In the genomic region with DNA sequence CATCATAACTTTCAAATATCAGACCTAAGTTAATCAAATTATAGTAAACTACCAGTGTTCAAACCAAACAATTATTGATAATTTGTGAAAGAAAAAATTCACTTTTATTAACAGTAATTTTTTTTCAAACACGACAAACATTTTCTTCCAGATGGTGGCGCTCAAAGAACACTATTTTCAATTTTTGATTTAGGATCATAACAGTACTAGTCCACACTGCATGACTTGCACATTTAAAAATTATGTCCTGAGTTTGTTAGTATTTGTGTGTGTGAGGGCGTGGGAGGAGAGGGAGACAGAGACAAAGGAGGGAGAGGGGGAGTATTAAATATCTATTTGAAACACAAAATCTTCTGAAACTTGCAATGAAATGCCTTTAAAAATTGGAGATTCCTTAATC, we compare ENCODE assay signal across 10 mouse cellular contexts.
DNase-seq lines count a peak whose midpoint lies in the region; ATAC-seq and TF ChIP-seq lines count a peak whose summit lies in the region.
"Had no signal": no experiment of that assay in that cellular context is flagged by ENCODE, and none has a peak within 500 bp of the region (broad histone marks: within the 10 kb centered on the region; RNA-seq: fewer than 3 reads in every experiment).

No protein-coding gene starts in this region.

- no peak overlapping the region for H3K4me3 ChIP-seq in hindbrain, postnatal 0 days (ENCODE audit: low read length)
- no peak overlapping the region for H3K4me3 ChIP-seq in hindbrain, embryonic 10.5 days
- no peak overlapping the region for H3K4me3 ChIP-seq in stomach, postnatal 0 days (ENCODE audit: low read depth, low read length)
- H3K4me3 ChIP-seq: embryonic facial prominence, embryonic 12.5 days; heart, embryonic 13.5 days had no signal

- peak; percentile 5 for DNase-seq in adrenal gland, postnatal 10 days
- DNase-seq in adrenal gland, postnatal 36 days, result no peak
- peak; percentile 73 for DNase-seq in hindbrain, postnatal 0 days (ENCODE audit: low spot score)
- no peak for DNase-seq in hindbrain, embryonic 10.5 days (ENCODE audit: low spot score)
- DNase-seq in ovary, postnatal 14 days (ENCODE audit: low spot score), result peak; percentile 2
- DNase-seq in ovary, postnatal 36 days (ENCODE audit: low spot score), result no peak
- no peak for DNase-seq in stomach, postnatal 0 days (ENCODE audit: low spot score)
- DNase-seq in adrenal gland, adult 18-20 months (ENCODE audit: low spot score in 2 of 2), result no peak

- 39% methylated on average over 3 of the region's 3 CpGs for WGBS in hindbrain, postnatal 0 days
- WGBS in hindbrain, embryonic 10.5 days, result 43% methylated on average over 3 of the region's 3 CpGs
- WGBS in stomach, postnatal 0 days, result 16% methylated on average over 3 of the region's 3 CpGs

- TF ChIP-seq CTCF in hindbrain, postnatal 0 days (IDR thresholded peaks at IDR 0.05; ENCODE audit: low read depth), result peak; percentile 45
- peak; percentile 63 for TF ChIP-seq CTCF in stomach, postnatal 0 days (IDR thresholded peaks at IDR 0.05; ENCODE audit: low read depth)

- no peak overlapping the region for H3K4me2 ChIP-seq in hindbrain, postnatal 0 days (ENCODE audit: low read depth, low read length)
- no peak overlapping the region for H3K4me2 ChIP-seq in stomach, postnatal 0 days (replicated peaks; ENCODE audit: low read depth)
- H3K4me2 ChIP-seq: embryonic facial prominence, embryonic 12.5 days; heart, embryonic 13.5 days had no signal

- no peak overlapping the region for H3K27ac ChIP-seq in hindbrain, postnatal 0 days
- no peak overlapping the region for H3K27ac ChIP-seq in hindbrain, embryonic 10.5 days
- H3K27ac ChIP-seq in stomach, postnatal 0 days (replicated peaks), result no peak overlapping the region
- H3K27ac ChIP-seq: embryonic facial prominence, embryonic 12.5 days; heart, embryonic 13.5 days had no signal

- TF ChIP-seq EP300 in stomach, postnatal 0 days (optimal IDR thresholded peaks at IDR 0.05), result no peak

- H3K9me3 ChIP-seq in hindbrain, postnatal 0 days (ENCODE audit: low read length), result no peaks in the 10 kb centered on the region
- no peaks in the 10 kb centered on the region for H3K9me3 ChIP-seq in hindbrain, embryonic 10.5 days
- no peaks in the 10 kb centered on the region for H3K9me3 ChIP-seq in stomach, postnatal 0 days (ENCODE audit: control insufficient read depth, low read length)
- H3K9me3 ChIP-seq: embryonic facial prominence, embryonic 12.5 days; heart, embryonic 13.5 days had no signal

- H3K36me3 ChIP-seq in hindbrain, postnatal 0 days (ENCODE audit: insufficient read depth, low read length), result no peaks in the 10 kb centered on the region
- no peaks in the 10 kb centered on the region for H3K36me3 ChIP-seq in hindbrain, embryonic 10.5 days
- H3K36me3 ChIP-seq in stomach, postnatal 0 days (ENCODE audit: control insufficient read depth, insufficient read depth, low read length), result no peaks in the 10 kb centered on the region
- H3K36me3 ChIP-seq: embryonic facial prominence, embryonic 12.5 days; heart, embryonic 13.5 days had no signal

- no peak overlapping the region for H3K9ac ChIP-seq in hindbrain, postnatal 0 days (replicated peaks; ENCODE audit: low read length)
- H3K9ac ChIP-seq in stomach, postnatal 0 days (ENCODE audit: low read length), result no peak overlapping the region
- H3K9ac ChIP-seq: embryonic facial prominence, embryonic 12.5 days; heart, embryonic 13.5 days had no signal

- ATAC-seq in hindbrain, postnatal 0 days, result no peak
- ATAC-seq in stomach, postnatal 0 days (ENCODE audit: low FRiP score, low TSS enrichment), result no peak

- H3K4me1 ChIP-seq in hindbrain, postnatal 0 days (ENCODE audit: insufficient read depth, low read length), result no peaks in the 10 kb centered on the region
- H3K4me1 ChIP-seq in hindbrain, embryonic 10.5 days (replicated peaks), result no peaks in the 10 kb centered on the region
- no peaks in the 10 kb centered on the region for H3K4me1 ChIP-seq in stomach, postnatal 0 days (replicated peaks; ENCODE audit: control insufficient read depth, insufficient read depth)
- H3K4me1 ChIP-seq: embryonic facial prominence, embryonic 12.5 days; heart, embryonic 13.5 days had no signal

- no peaks in the 10 kb centered on the region for H3K27me3 ChIP-seq in hindbrain, postnatal 0 days (ENCODE audit: insufficient read depth, low read length)
- H3K27me3 ChIP-seq in hindbrain, embryonic 10.5 days (ENCODE audit: insufficient read depth, poor library complexity, severe bottlenecking), result no peaks in the 10 kb centered on the region
- no peaks in the 10 kb centered on the region for H3K27me3 ChIP-seq in stomach, postnatal 0 days (ENCODE audit: control insufficient read depth, insufficient read depth, low read length)
- H3K27me3 ChIP-seq: embryonic facial prominence, embryonic 12.5 days; heart, embryonic 13.5 days had no signal

Comparison
In these comparisons a context has a peak if more than half of its experiments do, and no peak if none do; other contexts are left out.
1. DNase-seq: peak in adrenal gland, postnatal 10 days (single experiment), hindbrain, postnatal 0 days (single experiment) and ovary, postnatal 14 days (single experiment); none in adrenal gland, postnatal 36 days (0 of 2), hindbrain, embryonic 10.5 days (single experiment), ovary, postnatal 36 days (single experiment), stomach, postnatal 0 days (single experiment) and adrenal gland, adult 18-20 months (0 of 2).